Mouse (Mus musculus) CD8-positive naive resting alpha-beta T cell, adult 57 days (primary cell): Measurements from ENCODE around the gene Nfasc. TPM values are rescaled to one million over a fixed set of nuclear protein-coding genes. Genes with fewer than 3 reads are reported as not detected.

Experiments
- total RNA-seq: library from RNA; stranded (reverse); gene quantifications from one replicate; pipeline ENCODE4 v1.2.4, GENCODE M21; 2023

Gene Nfasc
- 0.12 TPM for total RNA-seq

DNA sequence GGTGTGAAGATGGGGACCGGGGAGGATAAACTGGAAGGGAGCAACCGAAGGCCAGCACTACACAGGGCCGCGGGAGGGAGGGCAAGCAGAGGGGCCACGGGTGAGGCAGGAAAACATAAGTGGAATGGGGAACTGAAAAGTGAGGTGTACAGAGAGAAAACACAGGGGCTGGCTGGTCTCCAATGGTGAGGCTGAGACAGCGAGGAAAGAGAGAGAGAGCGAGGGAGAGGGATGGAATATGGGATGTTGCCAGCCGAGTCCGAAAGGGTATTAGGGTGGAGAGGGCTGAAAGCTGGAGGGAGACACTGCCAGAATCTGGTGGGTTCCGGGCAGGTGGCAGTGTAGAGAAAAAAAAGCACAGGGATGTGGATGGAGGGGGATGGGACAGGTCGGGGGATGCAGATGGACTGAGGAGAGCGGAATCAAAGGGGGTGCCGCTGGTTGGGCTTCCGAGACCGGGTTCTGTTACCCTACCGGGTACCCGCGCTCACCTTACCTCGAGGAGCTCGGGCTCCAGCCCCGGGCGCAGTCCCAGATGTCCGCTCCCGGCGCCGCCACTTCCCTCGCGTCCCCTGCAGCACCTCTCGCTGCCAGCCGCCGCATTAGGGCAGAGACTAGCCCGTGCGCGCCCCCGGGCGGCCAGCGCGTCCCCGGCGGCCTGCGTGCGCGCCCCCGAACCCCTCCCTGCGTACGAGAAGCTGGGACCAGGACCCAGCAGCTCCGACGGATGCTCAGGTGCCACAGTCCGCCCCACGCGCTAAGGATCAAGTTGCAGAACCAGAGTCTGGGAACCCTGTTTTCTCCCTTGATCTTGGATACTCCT is at the start of gene Nfasc:
TSS of gene Nfasc (minus strand) at position 623 of the 823 bp plus-strand sequence.

DNA sequence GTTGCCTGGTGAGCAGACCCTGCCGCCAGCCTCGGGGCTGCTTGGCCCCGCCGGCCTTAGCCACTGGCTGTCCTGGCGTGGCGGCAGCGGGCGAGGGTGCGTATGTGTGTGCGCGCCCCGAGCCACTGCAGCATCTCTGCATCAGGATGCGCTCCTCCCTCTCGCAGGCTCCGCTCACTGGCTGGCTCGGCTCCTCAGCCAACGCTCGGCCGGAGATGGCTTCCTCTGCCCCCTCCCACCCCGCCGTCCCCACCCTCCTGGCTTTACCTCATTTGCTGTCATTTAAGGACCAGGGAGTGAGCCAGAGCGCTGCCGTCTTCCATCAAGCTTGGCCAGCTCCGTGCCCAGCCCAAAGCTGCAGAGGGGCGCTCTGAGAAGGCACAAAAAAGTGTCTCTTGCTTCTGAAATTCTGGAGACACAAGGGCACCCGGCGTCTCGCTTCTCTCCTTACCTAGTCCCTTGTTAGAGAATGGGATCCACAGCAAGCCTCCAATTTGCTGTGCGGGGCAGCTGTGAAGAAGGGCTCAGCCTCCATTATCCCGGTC is 198.8 kb downstream of the Nfasc start, which contains the start of gene Cntn2:
TSS of gene Cntn2 (minus strand) at position 495 of the 545 bp plus-strand sequence.

Other genes starting within 250 kb of the Nfasc start
- gene Tmem81, start 235.6 kb downstream of the Nfasc start, total RNA-seq: 13.5 TPM
- 0.92 TPM for gene Cntn2, start 198.5 kb downstream of the Nfasc start, total RNA-seq
- not detected for gene Lrrn2, start 138.5 kb upstream of the Nfasc start, total RNA-seq